Mouse (Mus musculus): ENCODE data around the gene Plekha5. TPM values are rescaled to one million over a fixed set of nuclear protein-coding genes. Genes with fewer than 3 reads are reported as not detected.

Gene Plekha5
- total RNA-seq, 1 experiment from 2014 or later, result 26.4 TPM

DNA sequence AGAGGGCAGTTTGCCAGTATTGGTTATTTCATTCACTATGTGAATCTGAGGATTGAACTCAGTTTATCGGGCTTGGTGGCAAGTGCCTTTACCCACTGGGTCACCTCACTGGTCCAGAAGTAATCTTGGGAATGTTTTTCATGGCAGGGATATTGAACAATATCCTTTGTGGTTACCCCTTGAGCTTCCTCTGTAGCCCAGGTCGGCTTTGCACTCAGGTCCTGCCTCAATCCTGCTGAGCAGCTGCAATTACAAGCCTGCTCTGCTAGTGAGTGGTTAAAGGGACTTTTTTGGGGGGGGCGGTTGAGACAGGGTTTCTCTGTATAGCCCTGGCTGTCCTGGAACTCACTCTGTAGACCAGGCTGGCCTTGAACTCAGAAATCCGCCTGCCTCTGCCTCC, 212.4 kb downstream of the Plekha5 start:
- no peak for ATAC-seq (replicated peaks in 1 of 2; ENCODE audit: insufficient read depth in 1 of 2, low FRiP score in 2 of 2, low TSS enrichment in 1 of 2, low read depth in 1 of 2, poor library complexity in 2 of 2, severe bottlenecking in 2 of 2)

GRCm38 (mm10) chr6:140642010-140642409, 218.2 kb downstream of the Plekha5 start:
- ATAC-seq (replicated peaks in 1 of 2; ENCODE audit: insufficient read depth in 1 of 2, low FRiP score in 2 of 2, low TSS enrichment in 1 of 2, low read depth in 1 of 2, poor library complexity in 2 of 2, severe bottlenecking in 2 of 2), result no peak

DNA sequence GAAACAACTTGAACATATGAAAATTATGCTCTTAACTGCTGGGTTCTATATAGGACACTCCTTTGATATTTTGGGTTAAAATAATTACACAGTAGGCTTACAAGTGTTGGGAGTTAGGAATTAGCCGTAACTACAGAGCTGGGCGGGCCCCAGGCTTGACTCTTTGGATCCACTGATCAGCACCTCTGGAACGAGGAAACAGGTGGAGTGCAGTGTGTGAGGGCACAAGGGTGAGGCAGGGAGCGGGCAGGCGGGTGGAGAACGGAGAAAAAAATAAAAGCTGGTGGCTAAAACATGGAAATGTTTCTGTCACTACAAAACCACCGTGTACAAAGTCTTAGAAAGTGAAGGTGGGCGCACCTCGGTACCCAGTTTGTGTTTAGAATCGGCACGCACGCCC, 218.8 kb downstream of the Plekha5 start:
- no peak for ATAC-seq (replicated peaks in 1 of 2; ENCODE audit: insufficient read depth in 1 of 2, low FRiP score in 2 of 2, low TSS enrichment in 1 of 2, low read depth in 1 of 2, poor library complexity in 2 of 2, severe bottlenecking in 2 of 2)

DNA sequence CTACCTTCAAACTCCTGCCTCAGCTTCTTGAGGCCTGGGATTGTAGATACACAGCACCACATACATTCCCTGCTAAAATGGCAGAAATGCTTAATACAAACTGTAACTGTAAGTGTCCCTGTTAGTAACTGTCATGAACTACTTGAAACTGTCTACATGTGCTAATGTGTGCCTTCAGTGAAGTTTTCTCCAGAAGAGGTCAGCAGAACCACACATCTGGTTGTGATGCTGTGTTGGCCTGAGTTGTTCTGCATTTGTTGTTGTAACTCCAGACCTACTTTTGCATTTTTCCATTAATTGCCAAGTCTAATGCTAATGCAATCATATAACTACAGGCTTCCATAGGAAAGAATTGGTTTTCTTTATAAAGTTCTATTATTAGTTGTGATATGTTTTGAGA, 222.1 kb downstream of the Plekha5 start:
- ATAC-seq (replicated peaks in 1 of 2; ENCODE audit: insufficient read depth in 1 of 2, low FRiP score in 2 of 2, low TSS enrichment in 1 of 2, low read depth in 1 of 2, poor library complexity in 2 of 2, severe bottlenecking in 2 of 2), result no peak

Other genes starting within 250 kb of the Plekha5 start
- 78.8 and 112 TPM in 2 replicates for gene Aebp2, start 198.6 kb downstream of the Plekha5 start, total RNA-seq (2017)